Mouse (Mus musculus) CH12.LX (cell line): ENCODE results near the gene Nme3. TPM values are rescaled to one million over a fixed set of nuclear protein-coding genes. Genes with fewer than 3 reads are reported as not detected.

Experiments
- DNase-seq: peaks from one replicate; pipeline ENCODE4 v3.0.0-alpha.2; 2013; ENCODE audit errors: extremely low read depth
- H3K27ac ChIP-seq: 2 replicates; pipeline ENCODE4 v1.5.1; 2012; ENCODE audit warnings: low read depth, mild to moderate bottlenecking, control low read depth, moderate library complexity; ENCODE audit not compliant: insufficient read depth
- H3K27me3 ChIP-seq: replicated peaks from 2 replicates; pipeline ENCODE3; 2012; ENCODE audit warnings: inconsistent platforms
- H3K36me3 ChIP-seq, 2 experiments: replicated peaks in 1 of 2; 2 replicates each; pipeline versions ENCODE3 to v1.6.1; 2012; ENCODE audit warnings: inconsistent platforms in 1 of 2, low read length in 1 of 2, mild to moderate bottlenecking in 1 of 2, mixed read lengths in 1 of 2, moderate library complexity in 1 of 2; ENCODE audit not compliant: control insufficient read depth in 1 of 2, insufficient read depth in 1 of 2
- H3K4me1 ChIP-seq, 2 experiments: 2 replicates each; pipeline ENCODE4 v1.6.1; 2012; ENCODE audit warnings: inconsistent platforms in 1 of 2, moderate library complexity in 1 of 2; ENCODE audit not compliant: insufficient read depth in 2 of 2, control insufficient read depth in 1 of 2
- H3K4me2 ChIP-seq: 2 replicates; pipeline ENCODE4 v1.6.1; 2012; ENCODE audit warnings: low read depth, mild to moderate bottlenecking, control low read depth; ENCODE audit not compliant: poor library complexity, insufficient read depth, severe bottlenecking
- H3K4me3 ChIP-seq, 3 experiments: fragments of 150-350 bp in 1 of 3; sonication (generic) in 1 of 3; replicated peaks in 1 of 3; 2 replicates each; pipeline versions ENCODE3 to v1.5.1; 2011 to 2012; ENCODE audit warnings: low read depth in 2 of 3, low read length in 2 of 3, mild to moderate bottlenecking in 2 of 3, moderate library complexity in 2 of 3, control low read depth in 1 of 3, improper control_type of control experiment in 1 of 3, inconsistent platforms in 1 of 3, mixed read lengths in 1 of 3; ENCODE audit not compliant: poor library complexity in 1 of 3
- H3K79me2 ChIP-seq: replicated peaks from 2 replicates; pipeline ENCODE4 v1.6.1; 2012; ENCODE audit warnings: mild to moderate bottlenecking, moderate library complexity; ENCODE audit not compliant: control insufficient read depth, poor library complexity, insufficient read depth, severe bottlenecking; ENCODE audit errors: extremely low read depth
- H3K9ac ChIP-seq: 2 replicates; pipeline ENCODE4 v1.6.1; 2012; ENCODE audit warnings: low read depth, mild to moderate bottlenecking, control low read depth, moderate library complexity; ENCODE audit not compliant: insufficient read depth
- H3K9me3 ChIP-seq: replicated peaks from 2 replicates; pipeline ENCODE3; 2012; ENCODE audit warnings: low read length, inconsistent platforms, mixed read lengths
- CHD2 ChIP-seq: IDR thresholded peaks from 2 replicates; pipeline ENCODE4 v1.6.1; 2011; ENCODE audit warnings: low read length, improper control_type of control experiment
- E2F4 ChIP-seq: IDR thresholded peaks from 2 replicates; pipeline ENCODE4 v1.6.1; 2011; ENCODE audit warnings: low read depth, low read length, improper control_type of control experiment; ENCODE audit not compliant: insufficient replicate concordance
- HCFC1 ChIP-seq: IDR thresholded peaks from 2 replicates; pipeline ENCODE4 v1.6.1; 2012; ENCODE audit warnings: low read depth, mild to moderate bottlenecking, inconsistent platforms, low read length, improper control_type of control experiment
- JUN ChIP-seq: IDR thresholded peaks from 2 replicates; pipeline ENCODE4 v1.6.1; 2011; ENCODE audit warnings: low read depth, mild to moderate bottlenecking, low read length, improper control_type of control experiment, moderate library complexity; ENCODE audit not compliant: insufficient read depth
- MEF2A ChIP-seq: IDR thresholded peaks from 2 replicates; pipeline ENCODE4 v1.6.1; 2014; ENCODE audit warnings: low read depth, mild to moderate bottlenecking, inconsistent platforms, low read length, improper control_type of control experiment, borderline replicate concordance
- MXI1 ChIP-seq: IDR thresholded peaks from 2 replicates; pipeline ENCODE4 v1.6.1; 2011; ENCODE audit warnings: mild to moderate bottlenecking, low read depth, low read length, improper control_type of control experiment
- MYC ChIP-seq: IDR thresholded peaks from 2 replicates; pipeline ENCODE4 v1.6.1; 2011; ENCODE audit warnings: low read depth, mild to moderate bottlenecking, improper control_type of control experiment, low read length
- NELFE ChIP-seq: IDR thresholded peaks from 2 replicates; pipeline ENCODE4 v1.6.1; 2011; ENCODE audit warnings: low read depth, low read length, improper control_type of control experiment
- PAX5 ChIP-seq: IDR thresholded peaks from 2 replicates; pipeline ENCODE4 v1.6.1; 2012; ENCODE audit warnings: low read length, inconsistent platforms, mixed read lengths
- POLR2A ChIP-seq: IDR thresholded peaks from 2 replicates; pipeline ENCODE4 v1.6.1; 2011; ENCODE audit warnings: low read depth, mild to moderate bottlenecking, improper control_type of control experiment, low read length
- RAD21 ChIP-seq: IDR thresholded peaks from 2 replicates; pipeline ENCODE4 v1.6.1; 2011; ENCODE audit warnings: low read depth, mild to moderate bottlenecking, low read length, improper control_type of control experiment, moderate library complexity
- RCOR1 ChIP-seq: conservative IDR thresholded peaks from 2 replicates; pipeline ENCODE4 v1.6.1; 2012; ENCODE audit warnings: low read depth, mild to moderate bottlenecking, inconsistent platforms, low read length, improper control_type of control experiment
- SIN3A ChIP-seq: IDR thresholded peaks from 2 replicates; pipeline ENCODE4 v1.6.1; 2012; ENCODE audit warnings: low read length, improper control_type of control experiment, inconsistent platforms
- TCF12 ChIP-seq: IDR thresholded peaks from 2 replicates; pipeline ENCODE4 v1.6.1; 2014; ENCODE audit warnings: low read depth, mild to moderate bottlenecking, inconsistent platforms, low read length, improper control_type of control experiment
- USF1 ChIP-seq: IDR thresholded peaks from 2 replicates; pipeline ENCODE4 v1.6.1; 2014; ENCODE audit warnings: low read depth, mild to moderate bottlenecking, inconsistent platforms, low read length, improper control_type of control experiment
- ZC3H11A ChIP-seq: IDR thresholded peaks from 2 replicates; pipeline ENCODE4 v1.6.1; 2012; ENCODE audit warnings: low read depth, mild to moderate bottlenecking, inconsistent platforms, low read length, improper control_type of control experiment
- dilution Hi-C: fragments of 300-500 bp; cut with MboI; formaldehyde crosslinking; loops from 2 replicates; pipeline ENCODE4 v1.14.3; 2020; ENCODE audit warnings: low sequenced_read_pairs; ENCODE audit not compliant: extremely low pct_unique_long_range_greater_than_20kb, extremely low pct_ligation_motif_present
- in situ Hi-C: fragments of 300-500 bp; cut with MboI; formaldehyde crosslinking; loops from 3 replicates; pipeline ENCODE4 v1.14.3; 2019; ENCODE audit warnings: low sequenced_read_pairs, low pct_ligation_motif_present, low pct_unique_long_range_greater_than_20kb, mixed read lengths
- polyA plus RNA-seq: library from polyadenylated mRNA; unstranded; fragments of >175 nt; gene quantifications from 2 replicates; pipeline ENCODE4 v1.2.1, GENCODE M21; 2012; ENCODE audit warnings: low read depth; ENCODE audit not compliant: insufficient read length
- total RNA-seq, 2 experiments: library from RNA; depleted of rRNA; stranded (reverse); fragments of 300-350 nt in 1 of 2; fragments of >200 nt in 1 of 2; gene quantifications; 2 replicates each; pipeline ENCODE4 v1.2.3; 2012 to 2014

Gene Nme3
- total and polyA plus RNA-seq, 3 experiments: 11.4 to 16.7 (median 13.8) TPM

DNA sequence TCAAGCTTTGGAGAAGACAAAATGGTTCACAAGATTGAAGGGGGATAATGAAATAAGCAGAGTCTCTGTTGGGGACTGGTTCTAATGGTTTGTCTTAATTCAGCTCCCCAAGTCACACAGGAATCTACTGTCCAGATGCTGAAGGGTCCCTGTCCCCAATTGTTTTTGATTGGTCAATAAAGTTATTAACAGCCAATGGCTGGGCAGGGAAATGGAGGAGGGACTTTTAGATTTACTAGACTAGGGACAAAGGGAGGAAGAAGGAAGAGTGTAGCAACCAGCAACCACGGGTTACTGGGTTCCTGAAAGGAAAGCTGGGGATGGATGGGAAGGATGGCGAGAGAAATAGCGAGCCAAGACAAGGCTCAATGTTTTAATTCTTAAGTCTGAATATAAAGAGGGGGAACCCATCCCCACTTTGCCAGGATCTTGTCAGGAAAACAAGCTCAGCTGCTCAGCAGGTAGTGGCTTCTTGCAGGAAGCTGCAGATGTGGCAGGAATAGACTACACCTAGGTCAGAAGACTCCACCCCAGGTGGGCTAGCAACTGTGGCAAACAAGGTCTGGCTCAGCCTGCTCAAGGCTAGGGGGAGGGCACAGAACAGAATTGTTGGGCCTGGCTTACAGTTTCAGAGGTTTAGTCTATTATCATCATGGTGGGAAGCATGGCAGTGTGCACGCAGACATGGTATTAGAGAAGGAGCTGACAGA is 22.4 kb upstream of the Nme3 start:
- in situ Hi-C loops (no loop called here), dilution Hi-C loops (no loop called here)
- no peak overlapping the region for H3K4me3 ChIP-seq
- DNase-seq: no peak
- H3K4me1 ChIP-seq: peaks cover 12 to 37% of the 10 kb centered on the region in 2 experiments
- no peaks in the 10 kb centered on the region for H3K9me3 ChIP-seq
- H3K27me3 ChIP-seq: no peaks in the 10 kb centered on the region
- no peaks in the 10 kb centered on the region for H3K79me2 ChIP-seq
- no peak overlapping the region for H3K9ac ChIP-seq
- peaks cover 0 to 38% of the 10 kb centered on the region in 2 experiments for H3K36me3 ChIP-seq
- no peak overlapping the region for H3K4me2 ChIP-seq
- H3K27ac ChIP-seq: no peak overlapping the region
- TF ChIP-seq TCF12 (no peak), MEF2A (no peak), USF1 (no peak), PAX5 (no peak), E2F4 (no peak), JUN (no peak), SIN3A (no peak), MXI1 (no peak), CHD2 (no peak), POLR2A (no peak), ZC3H11A (no peak)

DNA sequence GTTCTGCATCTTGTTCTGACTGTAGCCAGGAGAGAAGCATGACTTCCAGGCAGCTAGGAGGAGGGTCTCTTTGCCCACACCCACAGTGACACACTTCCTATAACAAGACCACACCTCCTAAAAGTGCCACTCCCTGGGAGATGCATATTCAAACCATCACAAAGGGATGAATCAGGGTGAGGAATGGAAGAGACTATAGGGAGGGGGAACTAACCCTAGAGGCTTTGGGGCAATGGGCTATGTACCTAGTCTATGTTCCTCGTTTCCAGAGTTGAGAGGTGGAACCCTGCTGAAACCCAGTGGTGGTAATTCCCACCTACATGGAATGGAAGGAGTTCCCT is 21.9 kb upstream of the Nme3 start:
- Histone ChIP-seq H3K4me1 (peaks cover 16 to 42% of the 10 kb centered on the region in 2 experiments), H3K79me2 (no peaks in the 10 kb centered on the region), H3K27me3 (no peaks in the 10 kb centered on the region), H3K9me3 (no peaks in the 10 kb centered on the region), H3K27ac (no peak overlapping the region), H3K36me3 (peaks cover 0 to 33% of the 10 kb centered on the region in 2 experiments), H3K9ac (no peak overlapping the region), H3K4me2 (no peak overlapping the region), H3K4me3 (no peak overlapping the region)
- in situ Hi-C loops: no loop called here
- TF ChIP-seq NELFE (no peak), MYC (no peak), SIN3A (no peak), RAD21 (no peak), RCOR1 (no peak), MEF2A (no peak), HCFC1 (no peak), CHD2 (no peak)
- dilution Hi-C loops: no loop called here
- DNase-seq: no peak
